Mouse (Mus musculus) MEL-GATA-1-ER (cell line): ENCODE measurements around the gene Vapa.

ENCODE experiments used
- DNase-seq: peaks from one replicate; pipeline ENCODE4 v3.0.0-alpha.2; 2012; ENCODE audit warnings: low read depth; ENCODE audit errors: extremely low read depth

Gene Vapa

GRCm38 (mm10) chr17:65625563-65625962 is 12.2 kb upstream of the Vapa start:
- DNase-seq, result no peak

GRCm38 (mm10) chr17:65623130-65623529 is 9.8 kb upstream of the Vapa start:
- no peak for DNase-seq

- no peak for DNase-seq
Observed at GRCm38 (mm10) chr17:65618431-65618830, 5.1 kb upstream of the Vapa start.

GRCm38 (mm10) chr17:65615678-65616077 is 2.3 kb upstream of the Vapa start:
- DNase-seq, result no peak

GRCm38 (mm10) chr17:65614431-65614830 is 1.1 kb upstream of the Vapa start:
- no peak for DNase-seq

- DNase-seq, result no peak
Observed at GRCm38 (mm10) chr17:65613142-65613462, 253 bp downstream of the Vapa start.

GRCm38 (mm10) chr17:65612391-65613141 is 789 bp downstream of the Vapa start:
- no peak for DNase-seq

GRCm38 (mm10) chr17:65611721-65612120 is 1.6 kb downstream of the Vapa start:
- DNase-seq, result no peak

GRCm38 (mm10) chr17:65608743-65609142 is 4.6 kb downstream of the Vapa start:
- peak; percentile 67 for DNase-seq

GRCm38 (mm10) chr17:65608312-65608687 is 5.1 kb downstream of the Vapa start:
- DNase-seq, result no peak

- DNase-seq, result no peak
Observed at GRCm38 (mm10) chr17:65607574-65608311, 5.6 kb downstream of the Vapa start.

GRCm38 (mm10) chr17:65606014-65606413 is 7.3 kb downstream of the Vapa start:
- peak; percentile 67 for DNase-seq

GRCm38 (mm10) chr17:65604892-65605291 is 8.5 kb downstream of the Vapa start:
- DNase-seq, result no peak

- DNase-seq, result no peak
Observed at GRCm38 (mm10) chr17:65604315-65604714, 9.0 kb downstream of the Vapa start.

- DNase-seq, result no peak
Observed at GRCm38 (mm10) chr17:65597857-65598486, 15.4 kb downstream of the Vapa start.

GRCm38 (mm10) chr17:65594687-65595086 is 18.7 kb downstream of the Vapa start:
- DNase-seq, result no peak

GRCm38 (mm10) chr17:65586892-65587291 is 26.5 kb downstream of the Vapa start:
- no peak for DNase-seq

GRCm38 (mm10) chr17:65581440-65581839 is 31.9 kb downstream of the Vapa start:
- no peak for DNase-seq

GRCm38 (mm10) chr17:65579766-65580165 is 33.6 kb downstream of the Vapa start:
- DNase-seq, result no peak

- peak; percentile 62 for DNase-seq
Observed at GRCm38 (mm10) chr17:65575339-65575738, 38.0 kb downstream of the Vapa start.

- no peak for DNase-seq
Observed at GRCm38 (mm10) chr17:65574850-65575249, 38.5 kb downstream of the Vapa start.

- DNase-seq, result no peak
Observed at GRCm38 (mm10) chr17:65571866-65572265, 41.5 kb downstream of the Vapa start.
